ENCODE assay signal across 8 mouse cellular contexts in the genomic region with DNA sequence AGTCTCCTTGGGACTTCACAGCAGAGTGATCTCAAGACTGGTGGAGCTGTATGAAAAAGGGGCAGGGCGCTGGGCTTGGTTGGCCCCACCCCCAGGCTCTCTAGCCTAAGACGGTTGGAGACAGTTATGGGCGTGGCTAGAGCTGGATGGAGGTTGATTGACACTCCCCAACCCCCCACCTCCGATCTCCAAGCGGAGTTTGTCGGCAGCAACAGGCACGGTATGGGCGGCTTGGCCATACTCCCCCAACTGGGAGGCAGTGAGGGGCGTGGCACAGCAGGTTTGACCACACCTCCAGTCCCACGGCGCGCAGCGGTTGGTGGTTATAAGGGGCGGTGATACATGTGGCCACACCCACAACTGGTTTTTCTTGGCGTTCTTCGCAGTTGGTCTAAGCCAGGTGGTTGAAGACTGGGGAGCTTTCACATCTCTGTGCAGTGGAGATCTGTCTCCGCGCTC.
A peak's percentile ranks its signal among the peaks of the same experiment; 100 is the strongest.
DNase-seq lines count a peak whose midpoint lies in the region.

No protein-coding gene starts in this region.

- peaks cover 54% of the 10 kb centered on the region for H3K4me1 ChIP-seq in erythroblast, embryonic 14.5 days (ENCODE audit: control insufficient read depth)

- H3K27me3 ChIP-seq in erythroblast, embryonic 14.5 days (ENCODE audit: control insufficient read depth), result peaks cover 14% of the 10 kb centered on the region

- peak; percentile 77 for DNase-seq in urinary bladder, postnatal 14 days (ENCODE audit: low spot score)
- DNase-seq in urinary bladder, adult 2 months (ENCODE audit: low spot score), result no peak
- peak; percentile 52 to 65 for DNase-seq in heart, postnatal 10 days
- peak; percentile 94 to 97 for DNase-seq in kidney, postnatal 4 days
- DNase-seq in lung, postnatal 25 days (ENCODE audit: low spot score), result peak; percentile 72
- peak; percentile 61 for DNase-seq in retina, postnatal 7 days (ENCODE audit: low read depth, low spot score)
- DNase-seq in urinary bladder, postnatal 25 days (ENCODE audit: low spot score), result peak; percentile 61

- H3K9me3 ChIP-seq in erythroblast, embryonic 14.5 days (ENCODE audit: control insufficient read depth, low read length), result peaks cover 13% of the 10 kb centered on the region

- no peaks in the 10 kb centered on the region for H3K36me3 ChIP-seq in erythroblast, embryonic 14.5 days (ENCODE audit: control insufficient read depth)

- H3K4me3 ChIP-seq in erythroblast, embryonic 14.5 days (replicated peaks), result peak overlapping the region; percentile 58

- intact Hi-C loops in heart, postnatal 10 days (cut with DNase I), result no loop called here
